Mouse (Mus musculus) left cerebral cortex, postnatal 36 days (tissue): ENCODE data around the gene Zmynd15. TPM values are rescaled to one million over a fixed set of nuclear protein-coding genes. Genes with fewer than 3 reads are reported as not detected.
"Not testable (repeated sequence)": the region's sequence is repeated elsewhere in the genome, so short reads cannot be mapped to it uniquely, and the experiment has no call there.

Source experiments
- DNase-seq, 2 experiments: peaks; one replicate each; pipeline ENCODE4 v3.0.0; 2021 to 2022; ENCODE audit warnings: low spot score in 2 of 2, mixed read lengths in 1 of 2
- intact Hi-C: fragments of 180-260 bp; cut with DNase I; formaldehyde crosslinking; loops from one replicate; pipeline ENCODE4 v1.15.1; 2025
- total RNA-seq, 2 experiments: library from RNA; stranded (reverse); gene quantifications; 2 replicates each; pipeline ENCODE4 v1.2.3; 2021

Zmynd15 gene
- under 1 TPM; 0.12 to 0.86 TPM for total RNA-seq

DNA sequence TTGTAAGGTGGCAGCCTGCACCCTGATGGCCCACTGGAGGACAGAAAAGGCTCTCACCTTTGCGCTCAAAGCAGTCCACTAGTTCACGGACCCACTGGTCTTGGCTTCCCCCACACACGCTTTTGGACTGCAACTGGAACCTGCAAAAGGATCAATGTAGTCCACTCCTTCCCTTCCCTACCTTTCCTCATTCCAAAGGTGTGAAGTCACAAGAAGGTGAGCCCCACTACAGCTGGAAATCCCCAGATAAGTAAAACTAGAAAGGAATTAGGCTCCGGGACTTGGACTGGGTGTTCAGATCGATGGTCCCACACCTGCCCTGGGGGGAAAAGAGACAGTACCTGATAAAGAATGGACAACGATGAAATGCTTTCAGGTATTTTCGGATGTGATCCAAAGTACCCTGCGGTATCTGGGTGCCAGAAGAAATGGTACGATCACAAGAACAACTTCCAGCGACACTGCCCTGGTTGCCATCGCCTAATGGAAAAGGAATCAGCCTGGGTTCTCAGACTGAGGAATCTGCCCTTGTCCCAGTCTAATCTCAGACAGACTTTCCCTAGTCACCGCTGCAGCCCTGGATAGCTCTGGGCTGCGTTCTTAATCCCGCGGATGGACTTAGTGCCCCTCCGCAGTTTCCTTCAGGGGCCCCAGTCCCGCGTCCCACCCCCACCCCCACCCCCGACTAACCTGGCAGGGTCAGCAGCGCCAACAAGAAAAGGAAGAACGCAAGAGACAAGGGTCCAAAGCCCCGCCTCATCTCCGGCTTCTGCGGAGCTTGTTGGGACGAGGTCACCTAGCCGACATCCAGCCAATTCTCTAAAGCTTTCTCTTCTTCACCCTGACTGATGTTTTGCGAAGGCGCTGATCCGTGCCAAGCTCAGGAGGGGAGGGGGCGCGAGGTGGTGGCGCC lies at the start of gene Zmynd15:
TSS of gene Zmynd15 (plus strand) at position 746 of the 913 bp plus-strand sequence.
- intact Hi-C loops, result no loop called here
- DNase-seq, result no peak

DNA sequence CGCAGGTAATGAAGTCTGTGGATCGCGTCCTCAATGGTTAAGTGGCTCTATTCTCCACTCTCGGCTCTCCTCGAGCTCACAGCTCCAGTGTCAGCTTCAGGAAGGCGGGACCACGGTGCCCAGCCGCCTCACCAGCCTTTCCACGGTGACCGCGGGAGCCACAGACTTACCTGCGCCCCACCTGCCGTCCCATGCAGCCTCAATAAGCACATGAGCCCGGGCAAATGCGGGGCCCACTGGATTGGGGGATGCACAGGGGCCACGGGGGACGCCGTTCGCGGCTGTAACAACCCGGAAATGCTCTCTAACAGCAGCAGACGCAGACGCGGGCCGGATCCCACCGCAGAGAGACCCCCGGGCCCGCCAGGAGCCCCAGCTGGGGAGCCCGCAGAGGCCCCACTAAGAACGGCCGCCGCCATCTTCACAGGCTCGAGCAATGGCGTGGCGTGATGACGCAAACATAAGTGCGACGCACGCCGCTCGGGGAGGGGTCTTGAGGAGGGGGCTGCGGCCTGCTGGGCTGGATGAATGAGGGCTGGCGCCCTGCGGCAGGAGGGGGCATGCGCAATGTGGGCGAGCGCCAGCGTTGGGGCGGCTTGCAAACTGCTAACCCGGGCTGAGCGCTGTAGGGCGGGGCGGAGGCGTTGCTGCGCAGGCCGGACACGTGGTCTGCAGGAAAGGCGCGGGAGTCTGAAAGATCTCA lies 49.5 kb upstream of the Zmynd15 start, which contains the start of gene Pelp1:
TSS of gene Pelp1 (minus strand) at position 438 of the 703 bp plus-strand sequence.
- DNase-seq, result peak; percentile 90 to 92
- intact Hi-C loops, result loop anchor here (5.0 to 10.0 kb wide), 3 partner anchors 98 to 355 kb away; partner anchors contain the start of genes Tm4sf5 and Zfp3

DNA sequence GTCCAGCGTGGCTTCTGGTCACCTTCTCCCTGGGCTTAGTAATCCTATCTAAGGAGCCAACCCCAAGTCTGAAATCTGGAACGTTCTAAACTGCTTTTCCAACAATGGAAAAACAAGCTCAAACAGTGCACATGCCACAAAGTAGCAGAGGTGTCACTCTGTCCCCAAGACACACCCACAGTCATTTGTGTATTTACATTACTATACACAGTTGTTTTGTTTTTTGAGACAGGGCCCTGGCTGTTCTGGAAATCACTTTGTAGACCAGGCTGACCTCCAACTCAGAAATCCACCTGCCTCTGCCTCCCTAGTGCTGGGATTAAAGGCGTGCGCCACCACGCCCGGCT lies 49.0 kb upstream of the Zmynd15 start:
- no peak for DNase-seq
- intact Hi-C loops, result loop anchor here (5.0 to 10.0 kb wide), 3 partner anchors 97 to 355 kb away; partner anchors contain the start of genes Tm4sf5 and Zfp3

DNA sequence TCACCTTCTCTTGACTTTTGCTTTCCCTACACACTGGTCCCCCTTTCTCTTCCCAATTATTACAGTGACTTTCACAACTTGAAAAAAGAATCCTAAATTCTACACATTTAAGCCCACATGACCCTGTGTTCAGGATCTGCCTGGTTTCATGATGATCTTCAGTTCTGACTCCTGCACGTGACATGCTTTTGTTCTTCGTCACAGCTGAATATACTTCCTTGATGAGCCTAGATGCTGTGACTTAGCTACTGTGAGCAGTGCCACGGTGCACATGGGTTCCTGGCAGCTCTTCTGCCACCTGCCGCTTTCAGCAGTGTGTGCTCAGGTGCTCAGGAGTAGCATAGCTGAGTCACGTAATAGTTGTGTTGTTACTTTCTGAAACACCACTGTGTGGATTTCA lies 46.6 kb upstream of the Zmynd15 start:
- intact Hi-C loops, result loop anchor here (5.0 to 10.0 kb wide), 3 partner anchors 95 to 352 kb away; partner anchors contain the start of genes Tm4sf5 and Zfp3
- DNase-seq, result no peak

DNA sequence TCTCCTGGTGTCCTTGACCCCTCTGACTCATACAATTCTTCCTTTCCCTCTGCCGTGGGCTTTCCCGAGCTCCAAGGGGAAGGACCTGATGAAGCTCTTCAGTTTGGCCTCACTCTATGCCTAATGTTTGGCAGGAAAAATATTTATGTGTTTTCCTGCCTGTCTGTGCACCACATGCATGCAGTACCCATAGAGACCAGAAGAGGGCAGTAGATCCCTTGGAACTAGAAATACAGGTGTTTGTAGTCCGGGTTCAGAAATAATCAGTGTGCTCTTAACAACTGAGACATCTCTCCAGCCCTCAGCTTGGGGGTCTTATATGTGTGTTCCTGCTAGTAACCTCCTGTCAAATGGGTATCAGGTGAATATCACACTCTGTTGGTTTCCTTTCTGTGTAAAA lies 45.3 kb upstream of the Zmynd15 start:
- DNase-seq, result peak; percentile 39 to 62
- intact Hi-C loops, result loop anchor here (5.0 to 10.0 kb wide), 3 partner anchors 93 to 351 kb away; partner anchors contain the start of genes Tm4sf5 and Zfp3

DNA sequence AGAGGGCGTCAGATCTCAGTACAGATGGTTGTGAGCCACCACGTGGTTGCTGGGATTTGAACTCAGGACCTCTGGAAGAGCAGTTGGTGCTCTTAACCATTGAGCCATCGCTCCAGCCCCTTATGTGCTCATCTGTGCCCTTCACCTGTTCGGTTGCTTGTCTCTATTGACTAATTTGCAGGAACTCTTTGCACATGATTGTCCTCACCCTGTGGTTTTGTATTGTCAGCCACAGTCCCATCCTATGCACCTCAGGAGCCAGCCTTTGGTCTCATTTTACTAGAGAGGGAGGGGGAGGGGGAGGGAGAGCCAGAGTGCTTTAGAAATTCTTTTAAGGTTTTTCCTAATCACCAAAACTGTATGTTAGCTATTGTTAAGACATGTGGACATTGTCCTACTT lies 41.0 kb upstream of the Zmynd15 start:
- intact Hi-C loops, result loop anchor here (10.0 kb wide), 2 partner anchors 207 to 347 kb away; partner anchors contain the start of gene Zfp3
- DNase-seq, result no peak

DNA sequence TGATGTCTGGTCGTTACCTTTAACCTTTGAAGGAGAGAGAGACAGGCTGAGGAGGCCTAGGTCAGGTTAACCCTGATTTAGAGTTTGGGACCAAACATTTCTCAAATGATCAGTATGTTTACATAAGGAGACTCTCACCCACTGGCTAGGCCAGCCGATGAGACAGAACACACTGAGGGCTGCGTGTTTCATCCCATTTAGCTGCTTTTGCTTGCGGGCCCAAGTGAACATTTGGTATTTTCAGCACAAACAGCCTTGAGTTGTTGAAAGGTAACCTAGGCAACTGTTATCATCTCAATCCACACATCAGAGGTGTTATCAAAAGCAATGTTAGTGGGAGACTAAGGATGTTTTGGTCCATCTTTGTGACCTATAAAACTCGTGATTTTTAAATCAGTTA lies 39.7 kb upstream of the Zmynd15 start:
- DNase-seq, result no peak
- intact Hi-C loops, result loop anchor here (10.0 kb wide), 2 partner anchors 205 to 345 kb away; partner anchors contain the start of gene Zfp3

DNA sequence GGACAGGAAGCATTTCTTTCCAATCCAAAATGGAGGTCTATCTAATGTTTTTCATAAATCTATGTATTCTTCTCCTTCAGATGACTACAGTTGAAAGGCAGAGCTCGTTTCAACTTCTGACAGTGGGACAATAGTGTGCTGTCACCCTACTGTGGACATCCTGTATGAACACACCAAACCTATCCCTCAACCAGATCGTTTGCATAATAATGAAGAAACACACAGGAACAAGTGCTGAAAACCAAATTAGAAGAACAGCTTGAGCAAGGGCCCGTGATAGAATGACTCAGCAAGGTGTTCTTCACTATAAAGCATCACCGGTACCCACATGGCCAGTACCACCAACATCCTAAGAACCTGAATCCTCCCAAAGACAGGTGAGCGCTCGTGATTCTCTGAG lies 32.6 kb upstream of the Zmynd15 start:
- intact Hi-C loops, DNase-seq: not testable (repeated sequence)

DNA sequence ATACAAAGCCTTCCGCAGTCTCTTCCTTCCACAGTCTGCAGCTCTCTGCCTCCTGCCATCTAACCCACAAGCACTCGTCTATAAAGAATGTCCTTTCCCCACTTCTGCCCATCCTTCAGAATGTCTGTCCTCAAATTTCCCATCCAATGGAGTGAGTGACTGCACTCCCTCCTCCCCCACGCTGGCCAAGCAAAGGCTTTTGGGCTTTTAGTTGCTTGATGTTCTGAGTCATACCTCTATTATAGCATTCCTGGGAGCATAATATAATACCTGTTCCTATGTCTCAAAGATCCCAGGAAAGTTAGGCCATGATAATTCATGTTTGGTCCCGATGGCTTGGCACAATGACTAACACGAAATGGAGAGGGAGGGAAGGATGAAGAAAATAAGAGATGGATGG lies 27.7 kb upstream of the Zmynd15 start:
- no peak for DNase-seq

DNA sequence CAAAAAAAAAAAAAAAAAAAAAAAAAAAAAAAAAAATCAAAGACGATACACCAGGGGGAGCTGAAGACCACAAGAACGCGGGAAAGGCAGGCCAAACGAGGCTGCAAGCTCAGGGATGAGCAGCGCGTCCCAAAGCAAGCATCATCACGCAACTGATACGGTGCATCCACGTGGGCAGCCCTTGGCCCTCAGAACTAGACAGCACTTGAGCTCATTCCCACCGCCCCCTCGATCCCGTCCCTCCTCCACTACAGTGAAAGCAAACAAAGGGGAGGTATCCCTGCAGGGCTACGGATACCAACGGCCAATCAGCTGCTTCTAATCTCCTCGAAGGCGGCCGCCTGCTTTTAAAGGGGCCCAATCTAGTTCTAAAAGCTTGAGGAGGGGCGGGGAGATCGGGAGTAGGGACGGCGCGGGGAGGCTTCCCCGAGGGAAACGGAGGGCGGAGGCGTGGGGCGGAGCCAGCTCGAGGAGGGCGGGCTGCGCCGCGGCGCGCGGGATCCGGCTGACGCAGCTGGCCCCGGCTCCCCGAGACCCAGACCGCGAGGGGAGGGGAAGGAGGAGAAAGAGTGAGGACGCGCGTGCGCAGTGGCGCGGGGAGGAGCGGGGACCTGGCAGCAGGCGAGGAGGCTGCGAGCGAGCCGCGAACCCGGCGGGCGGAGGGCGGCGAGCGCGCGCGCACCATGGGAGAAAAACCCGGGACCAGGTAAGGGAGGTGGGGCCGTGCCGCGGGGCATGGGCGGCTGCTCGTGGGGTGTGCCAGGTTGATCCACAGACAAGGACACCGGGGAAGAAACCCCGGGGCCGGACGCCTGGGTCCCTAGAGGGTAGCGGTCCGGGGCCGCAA lies 27.0 kb upstream of the Zmynd15 start, which contains the start of gene Arrb2:
TSS of gene Arrb2 (plus strand) at position 588 of the 847 bp plus-strand sequence.
- peak; percentile 97 to 100 for DNase-seq
- intact Hi-C loops, result loop anchor here (1.0 to 10.0 kb wide), 3 partner anchors 19 to 323 kb away; partner anchors contain the start of genes Med11 and Tm4sf5

More for the DNA sequence above, 27.7 kb upstream of the Zmynd15 start:
- intact Hi-C loops, result loop anchor here (5.0 to 10.0 kb wide), 2 partner anchors 76 to 323 kb away; partner anchors contain the start of gene Tm4sf5

DNA sequence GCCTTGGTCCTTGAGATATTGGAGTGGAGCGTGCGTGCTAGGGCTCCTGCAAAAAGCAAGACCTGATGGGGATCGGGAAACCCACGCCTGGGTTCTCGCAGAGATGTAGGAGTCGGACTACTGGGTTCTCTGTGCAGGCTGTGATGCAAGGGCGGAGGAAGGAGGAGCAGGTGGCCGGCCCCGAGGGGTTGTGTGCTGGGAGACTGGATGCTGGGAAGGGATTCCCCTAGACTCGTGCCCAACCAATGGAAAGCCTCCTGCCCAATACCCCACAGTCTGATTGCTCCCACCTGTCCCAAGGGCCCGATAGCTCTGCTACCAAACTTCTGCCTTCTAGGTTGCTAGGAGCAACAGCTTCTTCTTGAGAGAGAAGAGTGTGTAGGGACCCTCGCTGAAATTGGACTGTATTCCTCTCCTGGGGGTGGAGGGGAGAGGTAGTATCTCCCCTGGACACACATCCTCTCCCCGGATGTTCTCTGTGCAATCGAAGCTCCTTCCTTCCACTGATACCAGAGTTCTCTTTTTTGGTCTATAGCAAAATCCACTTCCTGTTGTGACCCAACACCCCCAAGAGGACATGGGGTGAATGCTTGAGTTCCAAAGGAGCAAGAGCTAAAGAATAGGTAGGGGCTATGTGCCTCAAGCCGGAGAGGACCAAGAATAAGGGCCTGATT lies 26.2 kb upstream of the Zmynd15 start:
- intact Hi-C loops, result loop anchor here (1.0 to 10.0 kb wide), 3 partner anchors 18 to 322 kb away; partner anchors contain the start of genes Med11 and Tm4sf5
- DNase-seq, result peak in 1 of 2 experiments; percentile 58

DNA sequence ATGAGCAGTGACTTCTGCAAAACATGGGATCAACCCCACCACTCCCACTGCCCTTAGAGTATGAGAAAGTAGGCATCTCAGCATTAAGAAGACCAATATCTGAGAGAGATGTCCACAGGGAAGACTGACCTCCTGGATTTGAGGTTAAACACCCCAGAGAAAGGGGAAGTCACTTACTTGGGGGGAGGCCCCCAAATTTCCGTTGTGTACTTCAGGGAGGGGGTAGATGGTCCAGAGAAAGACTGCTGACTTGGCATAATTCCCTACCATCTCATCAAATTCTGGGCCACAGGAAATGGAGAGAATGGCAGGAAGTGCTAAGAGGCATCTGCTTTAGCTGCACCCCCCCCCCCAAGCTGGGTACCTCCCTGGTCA lies 25.7 kb upstream of the Zmynd15 start:
- DNase-seq, result no peak
- intact Hi-C loops, result loop anchor here (5.0 to 10.0 kb wide), 2 partner anchors 74 to 321 kb away; partner anchors contain the start of gene Tm4sf5

DNA sequence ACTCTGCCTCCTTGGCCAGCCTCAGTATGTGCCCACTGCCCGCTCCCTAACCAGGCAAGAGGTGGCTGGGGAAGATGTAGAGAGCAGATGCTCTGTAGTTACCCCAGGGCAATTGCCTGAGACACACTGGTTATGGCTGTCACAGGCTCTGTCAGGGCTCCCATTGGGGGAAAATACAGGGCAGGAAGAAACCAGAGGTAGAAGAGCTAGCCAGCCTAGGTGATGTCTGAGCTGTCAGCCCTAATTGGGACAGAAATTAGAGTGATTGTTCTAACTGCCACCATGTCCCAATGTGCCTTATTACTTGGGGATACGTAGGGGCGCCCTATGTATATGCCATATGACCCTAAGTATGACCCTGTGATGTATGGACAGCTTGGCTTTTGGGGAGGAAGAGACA lies 25.3 kb upstream of the Zmynd15 start:
- intact Hi-C loops, result loop anchor here (5.0 to 10.0 kb wide), 2 partner anchors 73 to 321 kb away; partner anchors contain the start of gene Tm4sf5
- no peak for DNase-seq

DNA sequence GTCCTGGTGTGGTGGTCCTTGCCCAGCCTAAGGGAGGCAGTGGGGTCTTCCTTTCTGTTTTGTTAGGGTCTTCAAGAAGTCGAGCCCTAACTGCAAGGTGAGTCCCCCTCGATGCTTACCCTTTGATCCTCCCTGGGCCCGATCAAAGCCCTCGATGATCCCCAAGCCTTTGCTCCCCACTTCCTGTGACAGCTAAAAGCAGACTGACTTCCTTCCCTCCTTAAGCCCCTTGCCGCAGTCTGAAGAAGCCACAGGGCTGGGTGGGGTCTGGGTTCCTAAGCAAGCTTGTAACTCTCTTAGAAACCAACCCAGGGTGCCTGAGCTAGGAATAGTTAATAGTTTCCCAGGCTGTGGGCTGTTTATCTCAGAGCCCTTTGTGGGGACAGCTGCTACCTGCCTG lies 23.8 kb upstream of the Zmynd15 start:
- intact Hi-C loops, result loop anchor here (10.0 kb wide), 1 partner anchor 319 kb away; no protein-coding TSS in a partner anchor
- no peak for DNase-seq

DNA sequence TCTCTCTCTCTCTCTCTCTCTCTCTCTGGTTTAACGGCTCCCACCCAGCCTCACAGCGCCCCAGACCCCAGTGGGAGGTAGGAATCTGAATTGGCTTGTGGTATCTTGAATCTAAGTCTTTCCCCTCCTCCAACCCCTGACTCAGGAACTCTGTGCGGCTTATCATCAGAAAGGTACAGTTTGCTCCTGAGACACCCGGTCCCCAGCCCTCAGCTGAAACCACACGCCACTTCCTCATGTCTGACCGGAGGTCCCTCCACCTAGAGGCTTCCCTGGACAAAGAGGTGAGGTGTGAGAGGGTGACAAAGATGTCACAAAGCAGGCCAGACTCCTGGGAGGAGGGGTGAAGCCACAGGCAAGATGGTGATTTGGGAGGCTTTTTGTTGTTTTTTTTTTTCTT lies 21.8 kb upstream of the Zmynd15 start:
- intact Hi-C loops, result loop anchor here (10.0 kb wide), 1 partner anchor 317 kb away; no protein-coding TSS in a partner anchor
- DNase-seq, result no peak

DNA sequence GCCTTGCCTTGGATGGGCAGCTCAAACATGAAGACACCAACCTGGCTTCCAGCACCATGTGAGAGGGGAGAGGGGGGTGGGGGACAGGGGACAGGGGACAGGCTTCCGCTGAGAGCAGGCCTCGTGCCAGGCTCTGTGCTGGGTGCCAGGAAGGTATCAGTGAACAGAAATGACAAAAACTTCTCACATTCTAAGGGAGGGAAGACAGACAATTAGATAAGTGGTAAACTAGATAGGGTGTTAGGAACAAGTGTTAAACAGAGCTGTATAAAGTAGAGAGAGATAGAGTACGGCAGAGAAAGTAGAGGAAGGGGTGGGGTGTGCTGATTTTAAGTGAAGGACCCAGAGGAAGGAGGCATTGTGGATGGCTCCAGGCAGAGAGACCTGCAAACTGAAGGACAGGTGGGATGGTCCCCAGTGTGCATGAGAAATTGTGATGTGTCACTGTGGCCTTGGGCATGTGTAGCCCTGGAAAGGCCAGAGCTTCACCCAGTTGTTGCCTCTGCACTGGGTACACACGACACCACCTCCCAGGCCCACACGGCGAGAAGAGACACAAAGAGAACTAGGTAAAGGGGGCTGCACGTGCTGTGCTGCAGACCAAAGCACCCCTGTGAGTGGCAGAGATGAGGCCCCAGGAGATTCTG lies 20.4 kb upstream of the Zmynd15 start:
- intact Hi-C loops, result loop anchor here (10.0 kb wide), 1 partner anchor 316 kb away; no protein-coding TSS in a partner anchor
- DNase-seq, result no peak

DNA sequence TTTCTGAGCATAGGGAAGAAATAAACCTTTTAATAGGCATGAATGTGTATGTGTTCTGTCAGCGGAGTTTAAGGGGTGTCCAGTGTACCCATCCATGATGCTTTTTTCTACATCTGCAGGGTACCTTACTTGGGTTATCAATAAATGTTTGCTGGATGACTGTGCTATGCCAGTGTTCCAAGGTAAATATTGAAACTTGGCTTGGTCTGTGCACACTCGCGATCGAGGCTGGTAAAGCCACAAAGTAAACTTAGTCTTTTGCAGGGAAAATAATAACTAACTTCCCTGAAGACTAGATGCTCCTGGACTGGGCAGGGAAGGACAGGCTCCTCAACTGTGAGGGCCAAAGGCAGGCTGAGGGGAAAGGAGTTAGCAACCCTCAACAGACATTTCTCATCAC lies 18.6 kb upstream of the Zmynd15 start:
- intact Hi-C loops, result no loop called here
- no peak for DNase-seq

DNA sequence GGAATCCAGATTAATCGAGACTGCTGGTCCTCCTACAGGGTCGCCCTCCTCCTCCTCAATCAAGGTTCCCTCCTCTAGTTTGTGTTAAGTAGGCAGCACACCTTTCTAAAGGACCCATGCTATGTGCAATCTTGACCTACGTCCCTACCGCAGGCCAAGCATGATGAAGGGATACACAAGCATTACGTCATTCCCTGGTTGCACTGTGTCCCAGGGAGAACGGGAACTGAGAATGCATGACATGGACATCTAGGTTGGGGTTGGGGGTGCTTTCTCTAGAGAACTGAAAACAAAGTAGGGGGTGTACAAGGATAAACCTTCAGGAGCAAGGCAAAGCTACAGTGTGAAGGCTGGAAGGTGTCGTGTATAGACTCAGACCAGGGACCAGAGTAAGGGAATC lies 17.4 kb upstream of the Zmynd15 start:
- intact Hi-C loops, result no loop called here
- DNase-seq, result no peak
